Mouse (Mus musculus): ENCODE measurements around the gene Ucp3. TPM values are rescaled to one million over a fixed set of nuclear protein-coding genes. Genes with fewer than 3 reads are reported as not detected.

Ucp3 gene
- polyA plus RNA-seq (2015; fragmentation: Nextera tagmentation; extraction: Ambion mirVana), result 0.76 and 1.1 TPM in 2 replicates

GRCm38 (mm10) chr7:100472777-100473176 is at the start of gene Ucp3:
TSS of gene Ucp3 (plus strand) at chr7:100472990.

GRCm38 (mm10) chr7:100493117-100493483 is 20.3 kb downstream of the Ucp3 start, which contains the start of gene Ucp2:
TSS of gene Ucp2 (plus strand) at chr7:100493337.

GRCm38 (mm10) chr7:100514573-100514972 is 41.8 kb downstream of the Ucp3 start, which contains the start of gene Dnajb13:
TSS of gene Dnajb13 (minus strand) at chr7:100514960.

Other genes with a start within 250 kb of the Ucp3 start
- gene Pgm2l1, start 245.6 kb upstream of the Ucp3 start, polyA plus RNA-seq (2015; fragmentation: Nextera tagmentation; extraction: Ambion mirVana), result 2.0 and 5.6 TPM in 2 replicates
- 2.3 and 3.8 TPM in 2 replicates for gene P4ha3, start 187.5 kb upstream of the Ucp3 start, polyA plus RNA-seq (2015; fragmentation: Nextera tagmentation; extraction: Ambion mirVana)
- 7.0 and 7.6 TPM in 2 replicates for gene C2cd3, start 100.8 kb upstream of the Ucp3 start, polyA plus RNA-seq (2015; fragmentation: Nextera tagmentation; extraction: Ambion mirVana)
- 31.2 and 35.7 TPM in 2 replicates for gene Ppme1, start 100.7 kb upstream of the Ucp3 start, polyA plus RNA-seq (2015; fragmentation: Nextera tagmentation; extraction: Ambion mirVana)
- gene Ucp2, start 20.3 kb downstream of the Ucp3 start, polyA plus RNA-seq (2015; fragmentation: Nextera tagmentation; extraction: Ambion mirVana), result 205 and 275 TPM in 2 replicates
- 0.30 and 0.48 TPM in 2 replicates for gene Dnajb13, start 42.0 kb downstream of the Ucp3 start, polyA plus RNA-seq (2015; fragmentation: Nextera tagmentation; extraction: Ambion mirVana)
- gene Coa4, start 64.1 kb downstream of the Ucp3 start, polyA plus RNA-seq (2015; fragmentation: Nextera tagmentation; extraction: Ambion mirVana), result 10.5 and 14.4 TPM in 2 replicates
- gene Rab6a, start 134.4 kb downstream of the Ucp3 start, polyA plus RNA-seq (2015; fragmentation: Nextera tagmentation; extraction: Ambion mirVana), result 74.6 and 94.8 TPM in 2 replicates
- gene Mrpl48, start 135.3 kb downstream of the Ucp3 start, polyA plus RNA-seq (2015; fragmentation: Nextera tagmentation; extraction: Ambion mirVana), result 102 and 107 TPM in 2 replicates
- gene Plekhb1, start 189.4 kb downstream of the Ucp3 start, polyA plus RNA-seq (2015; fragmentation: Nextera tagmentation; extraction: Ambion mirVana), result 13.7 and 19.6 TPM in 2 replicates
- gene Fam168a, start 233.6 kb downstream of the Ucp3 start, polyA plus RNA-seq (2015; fragmentation: Nextera tagmentation; extraction: Ambion mirVana), result 22.6 and 29.2 TPM in 2 replicates